Mouse (Mus musculus) small intestine, adult 2 months (tissue): Measurements from ENCODE around the gene 2410015M20Rik.

ENCODE experiments used
- CTCF ChIP-seq: fragments of 200-500 bp; IDR thresholded peaks from 2 replicates; pipeline ENCODE4 v1.5.1; 2012; ENCODE audit warnings: low read depth, mild to moderate bottlenecking, control low read depth, inconsistent platforms, low read length, moderate library complexity, mixed read lengths; ENCODE audit not compliant: insufficient replicate concordance, insufficient read length; ENCODE audit errors: extremely low read depth
- POLR2A ChIP-seq: fragments of 200-500 bp; IDR thresholded peaks from 2 replicates; pipeline ENCODE4 v1.6.1; 2012; ENCODE audit warnings: low read depth, mild to moderate bottlenecking, control low read depth, inconsistent platforms, low read length, moderate library complexity

DNA sequence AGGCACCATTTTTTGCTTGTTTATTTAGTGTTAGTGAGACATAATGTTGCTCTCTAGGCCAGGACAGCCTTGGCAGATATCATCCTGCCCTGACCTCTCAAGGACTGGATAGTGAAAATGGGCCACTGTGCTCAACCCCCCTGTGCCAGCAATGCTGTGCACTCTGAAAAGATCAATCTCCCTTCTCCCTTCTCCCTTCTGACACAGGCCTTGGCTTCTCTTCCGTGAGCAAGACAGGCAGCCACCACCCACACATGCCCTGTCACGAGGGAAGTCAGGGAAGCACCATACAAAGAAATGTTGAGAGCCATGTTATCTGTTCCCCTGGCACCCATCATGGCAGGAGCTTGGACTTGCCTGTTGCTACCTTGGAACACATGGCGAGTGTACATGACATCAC, 45.7 kb upstream of the 2410015M20Rik start:
- TF ChIP-seq POLR2A (no peak), CTCF (no peak)
